Mouse (Mus musculus): Measurements from ENCODE around the gene Parp12. TPM values are rescaled to one million over a fixed set of nuclear protein-coding genes. Genes with fewer than 3 reads are reported as not detected.

Gene Parp12
- polyA plus RNA-seq, 1 experiment from 2014 or later: 3.4 TPM

DNA sequence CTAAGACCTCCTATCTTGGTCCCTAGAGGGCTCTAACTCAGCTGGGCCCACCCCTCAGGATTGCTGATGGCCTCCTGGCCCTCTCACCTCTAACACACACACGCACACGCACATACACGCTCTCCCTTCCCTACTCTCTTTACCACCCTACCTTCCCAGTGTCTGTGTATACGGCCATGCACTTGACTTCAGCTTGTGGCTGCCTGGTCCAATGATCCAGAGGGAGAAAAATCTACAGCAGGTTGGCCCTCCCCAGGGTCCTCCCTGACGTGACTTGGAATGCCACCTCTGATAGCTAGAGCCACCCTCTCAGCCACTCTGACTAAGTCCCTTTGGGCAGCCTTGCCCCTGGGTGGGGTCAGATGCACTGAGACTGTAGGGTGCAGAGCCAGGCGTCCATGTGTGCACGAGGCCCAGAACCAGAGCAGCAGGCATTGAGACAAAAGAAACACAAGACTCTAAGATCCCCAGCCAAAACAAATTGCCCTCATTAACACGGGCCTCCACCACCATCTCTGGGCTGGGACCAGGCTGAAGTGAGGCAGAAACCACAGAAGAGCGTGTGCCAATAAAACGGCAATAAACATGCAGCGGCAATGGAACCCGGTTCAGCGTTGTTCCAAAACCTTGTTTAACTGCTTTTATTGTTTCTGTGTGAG is 63.8 kb downstream of the Parp12 start:
- Histone ChIP-seq H3K4me2 (ENCODE audit: low read depth) (no peak overlapping the region), H3K9ac (ENCODE audit: low read length) (no peak overlapping the region), H3K27ac (ENCODE audit: low read depth, low read length) (no peak overlapping the region), H3K9me3 (ENCODE audit: control insufficient read depth, low read length) (no peaks in the 10 kb centered on the region), H3K27me3 (ENCODE audit: control insufficient read depth, insufficient read depth, low read length) (no peaks in the 10 kb centered on the region), H3K4me3 (ENCODE audit: low read depth, low read length) (no peak overlapping the region), H3K36me3 (ENCODE audit: control insufficient read depth, insufficient read depth, low read length) (no peaks in the 10 kb centered on the region), H3K4me1 (ENCODE audit: control insufficient read depth, insufficient read depth, low read length) (no peaks in the 10 kb centered on the region)
- ATAC-seq (ENCODE audit: insufficient read depth, low FRiP score, low TSS enrichment): no peak
- DNase-seq (ENCODE audit: low spot score): no peak
- 53% methylated on average over 13 of the region's 13 CpGs for WGBS

DNA sequence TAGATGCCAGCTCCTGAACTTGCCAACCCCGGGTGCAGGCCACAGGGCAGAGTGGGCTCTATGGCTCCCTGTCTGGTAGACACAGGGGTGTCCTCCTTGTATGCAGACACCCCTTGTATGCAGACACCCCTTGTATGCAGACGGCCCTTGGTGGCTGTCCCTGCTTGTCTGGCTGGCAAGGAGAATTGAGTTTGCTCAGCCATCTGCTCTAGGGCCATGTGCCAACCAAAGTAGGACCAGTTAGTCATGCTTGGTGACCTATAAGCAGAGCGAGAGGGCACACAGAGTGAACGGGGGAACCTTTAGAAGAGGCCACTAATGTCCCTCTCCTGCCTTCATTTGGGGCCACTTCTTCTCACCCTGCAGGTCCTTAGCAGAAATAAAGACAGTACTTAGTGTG is 65.5 kb downstream of the Parp12 start:
- H3K27ac ChIP-seq (ENCODE audit: low read depth, low read length): no peak overlapping the region
- no peak for DNase-seq (ENCODE audit: low spot score)
- H3K9ac ChIP-seq (ENCODE audit: low read length): no peak overlapping the region
- no peak for ATAC-seq (ENCODE audit: insufficient read depth, low FRiP score, low TSS enrichment)
- H3K4me2 ChIP-seq (ENCODE audit: low read depth): no peak overlapping the region
- no peaks in the 10 kb centered on the region for H3K9me3 ChIP-seq (ENCODE audit: control insufficient read depth, low read length)
- 87% methylated on average over 4 of the region's 4 CpGs for WGBS
- no peaks in the 10 kb centered on the region for H3K4me1 ChIP-seq (ENCODE audit: control insufficient read depth, insufficient read depth, low read length)
- H3K4me3 ChIP-seq (ENCODE audit: low read depth, low read length): no peak overlapping the region
- H3K27me3 ChIP-seq (ENCODE audit: control insufficient read depth, insufficient read depth, low read length): no peaks in the 10 kb centered on the region
- no peaks in the 10 kb centered on the region for H3K36me3 ChIP-seq (ENCODE audit: control insufficient read depth, insufficient read depth, low read length)

DNA sequence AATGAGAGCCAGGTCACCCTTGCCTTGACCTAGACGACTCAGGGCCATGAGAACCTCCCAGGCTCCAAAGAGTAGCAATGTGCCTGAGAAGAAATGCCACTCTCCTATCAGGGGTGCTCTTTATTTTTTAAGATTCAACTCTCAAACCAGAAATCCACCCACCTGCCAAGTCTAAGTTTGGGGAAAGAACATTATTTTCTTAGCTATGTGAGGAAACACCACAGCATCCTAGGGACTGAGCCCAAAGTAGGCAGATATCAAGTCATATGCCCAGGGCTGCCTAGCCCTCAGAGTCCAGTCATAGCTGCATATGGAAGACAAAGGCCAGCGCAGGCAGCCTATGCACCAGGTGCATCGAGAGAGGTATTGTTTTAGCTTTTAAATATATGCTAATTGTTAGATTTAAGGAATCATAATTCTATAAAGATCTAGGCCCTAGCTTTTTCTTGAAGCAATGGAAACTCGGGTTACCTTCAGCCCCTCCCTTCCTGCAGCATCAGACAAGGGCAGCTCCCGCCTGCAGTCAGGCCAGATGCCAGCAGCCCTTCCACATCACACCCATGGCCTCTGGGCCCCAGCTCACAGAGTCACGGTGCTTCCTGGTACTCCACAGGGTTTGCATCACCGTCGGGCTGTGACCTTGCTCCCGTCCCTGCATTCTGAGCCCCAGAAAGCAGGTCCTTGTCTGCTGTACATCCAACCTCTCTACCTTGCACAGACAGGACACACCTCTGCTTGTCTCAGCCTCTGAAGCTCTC is 66.2 kb downstream of the Parp12 start:
- H3K4me2 ChIP-seq (ENCODE audit: low read depth): no peak overlapping the region
- ATAC-seq (ENCODE audit: insufficient read depth, low FRiP score, low TSS enrichment) (no peak), DNase-seq (ENCODE audit: low spot score) (no peak)
- H3K4me3 ChIP-seq (ENCODE audit: low read depth, low read length): no peak overlapping the region
- H3K9ac ChIP-seq (ENCODE audit: low read length): no peak overlapping the region
- H3K27me3 ChIP-seq (ENCODE audit: control insufficient read depth, insufficient read depth, low read length): no peaks in the 10 kb centered on the region
- no peaks in the 10 kb centered on the region for H3K9me3 ChIP-seq (ENCODE audit: control insufficient read depth, low read length)
- no peaks in the 10 kb centered on the region for H3K4me1 ChIP-seq (ENCODE audit: control insufficient read depth, insufficient read depth, low read length)
- H3K27ac ChIP-seq (ENCODE audit: low read depth, low read length): no peak overlapping the region
- H3K36me3 ChIP-seq (ENCODE audit: control insufficient read depth, insufficient read depth, low read length): no peaks in the 10 kb centered on the region
- 82% methylated on average over 9 of the region's 9 CpGs for WGBS

DNA sequence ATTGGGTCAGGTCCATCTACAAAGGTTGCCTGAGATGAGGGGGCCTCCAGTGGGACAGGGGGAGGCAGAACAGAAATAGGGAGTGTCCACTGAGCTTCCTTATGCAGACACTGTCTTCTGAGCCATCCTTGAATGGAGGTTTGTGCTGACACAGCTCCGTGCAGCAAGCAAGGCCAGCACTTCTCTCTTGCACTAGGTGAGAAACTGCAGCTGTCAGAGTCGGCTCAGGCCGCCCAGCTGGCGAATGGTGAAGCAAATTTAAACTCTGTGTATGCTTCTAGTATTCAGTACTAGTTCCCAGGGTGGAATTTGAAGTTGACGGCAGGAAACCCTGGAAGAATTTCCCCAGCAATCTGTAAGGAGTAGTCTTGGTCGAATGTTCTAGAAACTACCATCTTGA is 67.3 kb downstream of the Parp12 start:
- Histone ChIP-seq H3K4me1 (ENCODE audit: control insufficient read depth, insufficient read depth, low read length) (no peaks in the 10 kb centered on the region), H3K36me3 (ENCODE audit: control insufficient read depth, insufficient read depth, low read length) (no peaks in the 10 kb centered on the region), H3K9me3 (ENCODE audit: control insufficient read depth, low read length) (no peaks in the 10 kb centered on the region), H3K27ac (ENCODE audit: low read depth, low read length) (no peak overlapping the region), H3K9ac (ENCODE audit: low read length) (no peak overlapping the region), H3K27me3 (ENCODE audit: control insufficient read depth, insufficient read depth, low read length) (no peaks in the 10 kb centered on the region), H3K4me2 (ENCODE audit: low read depth) (no peak overlapping the region), H3K4me3 (ENCODE audit: low read depth, low read length) (no peak overlapping the region)
- DNase-seq (ENCODE audit: low spot score) (no peak), ATAC-seq (ENCODE audit: insufficient read depth, low FRiP score, low TSS enrichment) (no peak)
- 86% methylated on average over 6 of the region's 6 CpGs for WGBS

DNA sequence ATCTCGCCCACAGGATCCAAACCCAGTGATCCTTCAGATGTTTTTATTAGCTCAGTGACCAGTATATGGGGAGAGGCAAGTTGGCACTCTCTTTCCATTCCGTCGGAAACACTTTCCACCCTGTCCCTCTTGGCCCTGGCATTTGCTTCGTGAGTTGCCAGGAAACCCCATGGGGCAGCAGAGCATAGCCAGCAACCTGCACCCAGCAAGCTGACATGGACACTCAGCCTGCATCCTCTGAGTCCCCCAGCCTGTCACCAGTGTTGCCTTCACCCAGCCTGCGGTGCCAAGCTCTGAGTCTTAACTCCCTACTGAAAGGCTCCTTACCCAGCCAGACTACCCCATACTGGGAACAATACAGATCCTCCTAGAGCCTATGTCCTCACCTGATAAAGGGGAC is 69.0 kb downstream of the Parp12 start:
- ATAC-seq (ENCODE audit: insufficient read depth, low FRiP score, low TSS enrichment): no peak
- no peak for DNase-seq (ENCODE audit: low spot score)
- no peak overlapping the region for H3K4me3 ChIP-seq (ENCODE audit: low read depth, low read length)
- H3K9ac ChIP-seq (ENCODE audit: low read length): no peak overlapping the region
- no peaks in the 10 kb centered on the region for H3K36me3 ChIP-seq (ENCODE audit: control insufficient read depth, insufficient read depth, low read length)
- no peaks in the 10 kb centered on the region for H3K4me1 ChIP-seq (ENCODE audit: control insufficient read depth, insufficient read depth, low read length)
- H3K4me2 ChIP-seq (ENCODE audit: low read depth): no peak overlapping the region
- 68% methylated on average over 5 of the region's 5 CpGs for WGBS
- no peaks in the 10 kb centered on the region for H3K27me3 ChIP-seq (ENCODE audit: control insufficient read depth, insufficient read depth, low read length)
- no peak overlapping the region for H3K27ac ChIP-seq (ENCODE audit: low read depth, low read length)
- no peaks in the 10 kb centered on the region for H3K9me3 ChIP-seq (ENCODE audit: control insufficient read depth, low read length)

DNA sequence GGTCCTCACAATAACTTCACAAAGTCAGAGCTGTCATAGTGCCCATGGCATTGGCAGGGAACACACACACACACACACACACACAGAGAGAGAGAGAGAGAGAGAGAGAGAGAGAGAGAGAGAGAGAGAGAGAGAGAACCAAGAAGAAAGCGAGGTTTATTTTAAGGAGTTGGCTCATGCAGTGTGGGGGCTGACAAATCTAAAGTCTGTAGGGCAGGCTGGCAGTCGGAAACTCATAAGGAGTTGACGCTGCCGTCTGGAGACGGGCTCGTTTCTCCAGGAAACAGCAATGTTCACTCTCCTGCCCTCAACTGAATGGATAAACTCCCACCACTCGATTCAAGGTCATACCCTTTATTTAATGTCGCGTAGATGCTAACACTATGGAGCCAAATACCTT is 77.7 kb downstream of the Parp12 start:
- Histone ChIP-seq H3K9ac (ENCODE audit: low read length) (no peak overlapping the region), H3K36me3 (ENCODE audit: control insufficient read depth, insufficient read depth, low read length) (no peaks in the 10 kb centered on the region), H3K4me2 (ENCODE audit: low read depth) (no peak overlapping the region), H3K27me3 (ENCODE audit: control insufficient read depth, insufficient read depth, low read length) (no peaks in the 10 kb centered on the region), H3K9me3 (ENCODE audit: control insufficient read depth, low read length) (no peaks in the 10 kb centered on the region), H3K4me3 (ENCODE audit: low read depth, low read length) (no peak overlapping the region), H3K4me1 (ENCODE audit: control insufficient read depth, insufficient read depth, low read length) (no peaks in the 10 kb centered on the region; the same call in 1 of the 2 replicates), H3K27ac (ENCODE audit: low read depth, low read length) (no peak overlapping the region)
- 94% methylated on average over 9 of the region's 9 CpGs for WGBS
- no peak for ATAC-seq (ENCODE audit: insufficient read depth, low FRiP score, low TSS enrichment)
- no peak for DNase-seq (ENCODE audit: low spot score)

Other genes starting within 250 kb of the Parp12 start
- 1.5 and 2.8 TPM in 2 replicates for gene Tbxas1, start 242.9 kb downstream of the Parp12 start, polyA plus RNA-seq (2014; fragmentation: Nextera tagmentation; extraction: Ambion mirVana)
- gene Hipk2, start 242.2 kb downstream of the Parp12 start, polyA plus RNA-seq (2014; fragmentation: Nextera tagmentation; extraction: Ambion mirVana): 26.7 and 30.6 TPM in 2 replicates
- gene Kdm7a, start 88.4 kb upstream of the Parp12 start, polyA plus RNA-seq (2014; fragmentation: Nextera tagmentation; extraction: Ambion mirVana): 18.5 and 19.7 TPM in 2 replicates

Measured in neural tube, embryonic 11.5 days (tissue).